In genomic region chr2:76367188-76367922, GRCm38 (mm10) we compare ENCODE assay signal across 8 mouse cellular contexts. TPM values are rescaled to one million over a fixed set of nuclear protein-coding genes. Genes with fewer than 3 reads are reported as not detected.
A peak's percentile ranks its signal among the peaks of the same experiment; 100 is the strongest.
DNase-seq lines count a peak whose midpoint lies in the region; ATAC-seq and TF ChIP-seq lines count a peak whose summit lies in the region.

No protein-coding gene starts in this region.

- H3K27me3 ChIP-seq in midbrain, embryonic 10.5 days (ENCODE audit: low read depth, poor library complexity, severe bottlenecking), result no peaks in the 10 kb centered on the region
- no peaks in the 10 kb centered on the region for H3K27me3 ChIP-seq in midbrain, embryonic 16.5 days (ENCODE audit: control insufficient read depth, insufficient read depth, low read depth, low read length)
- H3K27me3 ChIP-seq in intestine, embryonic 16.5 days (replicated peaks; ENCODE audit: control insufficient read depth, insufficient read depth, low read length), result no peaks in the 10 kb centered on the region
- H3K27me3 ChIP-seq in limb, embryonic 10.5 days (ENCODE audit: low read depth, poor library complexity, severe bottlenecking), result no peaks in the 10 kb centered on the region

- no peak overlapping the region for H3K27ac ChIP-seq in midbrain, embryonic 10.5 days (replicated peaks)
- H3K27ac ChIP-seq in midbrain, embryonic 16.5 days (ENCODE audit: low read length), result no peak overlapping the region
- no peak overlapping the region for H3K27ac ChIP-seq in embryonic fibroblast, embryonic 13.5 days (ENCODE audit: insufficient read depth, low read length)
- H3K27ac ChIP-seq in intestine, embryonic 16.5 days (ENCODE audit: low read length), result peak overlapping the region; percentile 57
- no peak overlapping the region for H3K27ac ChIP-seq in limb, embryonic 10.5 days

- peak; percentile 68 for DNase-seq in midbrain, embryonic 10.5 days (ENCODE audit: low spot score)
- DNase-seq in adrenal gland, postnatal 4 days (ENCODE audit: low spot score in 2 of 2), result peak; percentile 49 to 63
- peak; percentile 81 for DNase-seq in limb, embryonic 10.5 days (ENCODE audit: low spot score)
- DNase-seq in retina, adult 2 months (ENCODE audit: low read depth, low spot score), result peak; percentile 68
- peak; percentile 83 for DNase-seq in thymus, postnatal 14 days

- no peak overlapping the region for H3K4me3 ChIP-seq in midbrain, embryonic 10.5 days
- H3K4me3 ChIP-seq in midbrain, embryonic 16.5 days (ENCODE audit: low read depth, low read length), result no peak overlapping the region
- no peak overlapping the region for H3K4me3 ChIP-seq in embryonic fibroblast, embryonic 13.5 days (ENCODE audit: insufficient read depth, low read length)
- no peak overlapping the region for H3K4me3 ChIP-seq in intestine, embryonic 16.5 days (ENCODE audit: low read length)
- no peak overlapping the region for H3K4me3 ChIP-seq in limb, embryonic 10.5 days

- WGBS in midbrain, embryonic 10.5 days, result 20% methylated on average over 9 of the region's 9 CpGs
- 18% methylated on average over 9 of the region's 9 CpGs for WGBS in midbrain, embryonic 16.5 days
- 12% methylated on average over 9 of the region's 9 CpGs for WGBS in intestine, embryonic 16.5 days
- 22% methylated on average over 9 of the region's 9 CpGs for WGBS in limb, embryonic 10.5 days

- no peaks in the 10 kb centered on the region for H3K9me3 ChIP-seq in midbrain, embryonic 10.5 days (replicated peaks)
- no peaks in the 10 kb centered on the region for H3K9me3 ChIP-seq in midbrain, embryonic 16.5 days (replicated peaks; ENCODE audit: control insufficient read depth, low read length, poor library complexity, severe bottlenecking)
- no peaks in the 10 kb centered on the region for H3K9me3 ChIP-seq in intestine, embryonic 16.5 days (ENCODE audit: control insufficient read depth, low read length)
- no peaks in the 10 kb centered on the region for H3K9me3 ChIP-seq in limb, embryonic 10.5 days (replicated peaks)

- H3K4me1 ChIP-seq in midbrain, embryonic 10.5 days, result peaks cover 13% of the 10 kb centered on the region
- peaks cover 13% of the 10 kb centered on the region for H3K4me1 ChIP-seq in midbrain, embryonic 16.5 days (ENCODE audit: control insufficient read depth, insufficient read depth, low read length)
- H3K4me1 ChIP-seq in embryonic fibroblast, embryonic 13.5 days (ENCODE audit: control insufficient read depth, insufficient read depth, low read length), result peaks cover 4% of the 10 kb centered on the region
- H3K4me1 ChIP-seq in intestine, embryonic 16.5 days (ENCODE audit: control insufficient read depth, insufficient read depth, low read length), result peaks cover 10% of the 10 kb centered on the region
- peaks cover 10% of the 10 kb centered on the region for H3K4me1 ChIP-seq in limb, embryonic 10.5 days

- peak; percentile 37; the same call in 1 of the 2 replicates for TF ChIP-seq CTCF in embryonic fibroblast, embryonic 13.5 days (IDR thresholded peaks at IDR 0.05; ENCODE audit: borderline replicate concordance, insufficient read depth, low read length)

- H3K9ac ChIP-seq in midbrain, embryonic 16.5 days (ENCODE audit: low read depth, low read length), result no peak overlapping the region
- H3K9ac ChIP-seq in intestine, embryonic 16.5 days (ENCODE audit: low read depth, low read length), result no peak overlapping the region

- no peak for TF ChIP-seq POLR2A in embryonic fibroblast, embryonic 13.5 days (IDR thresholded peaks at IDR 0.05; ENCODE audit: low read depth, low read length)

- H3K4me2 ChIP-seq in midbrain, embryonic 16.5 days (ENCODE audit: low read length), result no peak overlapping the region
- no peak overlapping the region for H3K4me2 ChIP-seq in intestine, embryonic 16.5 days (ENCODE audit: low read depth, low read length)

- no peak for ATAC-seq in midbrain, embryonic 16.5 days
- ATAC-seq in intestine, embryonic 16.5 days, result peak; percentile 60

- peaks cover 9% of the 10 kb centered on the region for H3K36me3 ChIP-seq in midbrain, embryonic 10.5 days
- no peaks in the 10 kb centered on the region for H3K36me3 ChIP-seq in midbrain, embryonic 16.5 days (ENCODE audit: control insufficient read depth, insufficient read depth, low read length)
- no peaks in the 10 kb centered on the region for H3K36me3 ChIP-seq in intestine, embryonic 16.5 days (ENCODE audit: control insufficient read depth, insufficient read depth, low read length)
- peaks cover 8% of the 10 kb centered on the region for H3K36me3 ChIP-seq in limb, embryonic 10.5 days

RNA-seq across cellular contexts. Expression of gene Rbm45, which starts 2.4 kb away (rescaled TPM):
- polyA plus RNA-seq in midbrain, embryonic 10.5 days (2016; fragmentation: Nextera tagmentation; extraction: Ambion mirVana), result 19.7 and 20.2 TPM in 2 replicates
- polyA plus RNA-seq in midbrain, embryonic 16.5 days (2015; fragmentation: Nextera tagmentation; extraction: Ambion mirVana), result 17.4 and 17.6 TPM in 2 replicates
- total RNA-seq in adrenal gland, postnatal 4 days (2021), result 10 to 100 TPM; 49.3 to 50.7 TPM
- polyA plus RNA-seq in embryonic fibroblast, embryonic 13.5 days (2011; ENCODE audit: insufficient read length, low read depth, missing spikeins), result 42.2 and 47.0 TPM in 2 replicates
- polyA plus RNA-seq in intestine, embryonic 16.5 days (2015; fragmentation: Nextera tagmentation; extraction: Ambion mirVana), result 11.9 and 13.0 TPM in 2 replicates
- 13.8 and 14.2 TPM in 2 replicates for polyA plus RNA-seq in limb, embryonic 10.5 days (2016; fragmentation: Nextera tagmentation; extraction: Ambion mirVana)

RNA-seq across cellular contexts. Expression of gene Cyct, which starts 7.1 kb away (rescaled TPM):
- polyA plus RNA-seq in midbrain, embryonic 10.5 days (2016; fragmentation: Nextera tagmentation; extraction: Ambion mirVana), result not detected in 2 replicates
- polyA plus RNA-seq in midbrain, embryonic 16.5 days (2015; fragmentation: Nextera tagmentation; extraction: Ambion mirVana), result 0.40 TPM in 1 of 2 replicates, not detected in the other
- not detected for total RNA-seq in adrenal gland, postnatal 4 days (2021)
- polyA plus RNA-seq in embryonic fibroblast, embryonic 13.5 days (2011; ENCODE audit: insufficient read length, low read depth, missing spikeins), result not detected in 2 replicates
- polyA plus RNA-seq in intestine, embryonic 16.5 days (2015; fragmentation: Nextera tagmentation; extraction: Ambion mirVana), result not detected in 2 replicates
- polyA plus RNA-seq in limb, embryonic 10.5 days (2016; fragmentation: Nextera tagmentation; extraction: Ambion mirVana), result not detected in 2 replicates

RNA-seq across cellular contexts. Expression of gene Pde11a, which starts 28.8 kb away (rescaled TPM):
- 0.14 and 0.51 TPM in 2 replicates for polyA plus RNA-seq in midbrain, embryonic 10.5 days (2016; fragmentation: Nextera tagmentation; extraction: Ambion mirVana)
- 0.54 and 0.77 TPM in 2 replicates for polyA plus RNA-seq in midbrain, embryonic 16.5 days (2015; fragmentation: Nextera tagmentation; extraction: Ambion mirVana)
- total RNA-seq in adrenal gland, postnatal 4 days (2021), result 1 to 10 TPM in 1 of 2 experiments, under 1 TPM in 1; 0.76 to 1.3 TPM
- polyA plus RNA-seq in embryonic fibroblast, embryonic 13.5 days (2011; ENCODE audit: insufficient read length, low read depth, missing spikeins), result 0.26 and 0.52 TPM in 2 replicates
- 0.23 and 0.26 TPM in 2 replicates for polyA plus RNA-seq in intestine, embryonic 16.5 days (2015; fragmentation: Nextera tagmentation; extraction: Ambion mirVana)
- polyA plus RNA-seq in limb, embryonic 10.5 days (2016; fragmentation: Nextera tagmentation; extraction: Ambion mirVana), result 0.11 and 0.25 TPM in 2 replicates

RNA-seq across cellular contexts. Expression of gene Osbpl6, which starts 39.0 kb away (rescaled TPM):
- 10.8 and 11.0 TPM in 2 replicates for polyA plus RNA-seq in midbrain, embryonic 10.5 days (2016; fragmentation: Nextera tagmentation; extraction: Ambion mirVana)
- polyA plus RNA-seq in midbrain, embryonic 16.5 days (2015; fragmentation: Nextera tagmentation; extraction: Ambion mirVana), result 23.1 and 28.7 TPM in 2 replicates
- 10 to 100 TPM; 29.9 to 33.9 TPM for total RNA-seq in adrenal gland, postnatal 4 days (2021)
- 6.1 and 6.9 TPM in 2 replicates for polyA plus RNA-seq in embryonic fibroblast, embryonic 13.5 days (2011; ENCODE audit: insufficient read length, low read depth, missing spikeins)
- polyA plus RNA-seq in intestine, embryonic 16.5 days (2015; fragmentation: Nextera tagmentation; extraction: Ambion mirVana), result 9.4 and 10.3 TPM in 2 replicates
- 19.2 and 19.3 TPM in 2 replicates for polyA plus RNA-seq in limb, embryonic 10.5 days (2016; fragmentation: Nextera tagmentation; extraction: Ambion mirVana)
